Mouse (Mus musculus) v-Abl transformed pro-B cells (cell line): ENCODE data around the gene Def6.

Experiments used
- in situ Hi-C, 2 experiments: fragments of 400-800 bp; cut with MboI; formaldehyde crosslinking; loops; one replicate each; pipeline ENCODE4 v1.15.1; 2025; ENCODE audit not compliant: unreplicated experiment in 2 of 2

Def6 gene

DNA sequence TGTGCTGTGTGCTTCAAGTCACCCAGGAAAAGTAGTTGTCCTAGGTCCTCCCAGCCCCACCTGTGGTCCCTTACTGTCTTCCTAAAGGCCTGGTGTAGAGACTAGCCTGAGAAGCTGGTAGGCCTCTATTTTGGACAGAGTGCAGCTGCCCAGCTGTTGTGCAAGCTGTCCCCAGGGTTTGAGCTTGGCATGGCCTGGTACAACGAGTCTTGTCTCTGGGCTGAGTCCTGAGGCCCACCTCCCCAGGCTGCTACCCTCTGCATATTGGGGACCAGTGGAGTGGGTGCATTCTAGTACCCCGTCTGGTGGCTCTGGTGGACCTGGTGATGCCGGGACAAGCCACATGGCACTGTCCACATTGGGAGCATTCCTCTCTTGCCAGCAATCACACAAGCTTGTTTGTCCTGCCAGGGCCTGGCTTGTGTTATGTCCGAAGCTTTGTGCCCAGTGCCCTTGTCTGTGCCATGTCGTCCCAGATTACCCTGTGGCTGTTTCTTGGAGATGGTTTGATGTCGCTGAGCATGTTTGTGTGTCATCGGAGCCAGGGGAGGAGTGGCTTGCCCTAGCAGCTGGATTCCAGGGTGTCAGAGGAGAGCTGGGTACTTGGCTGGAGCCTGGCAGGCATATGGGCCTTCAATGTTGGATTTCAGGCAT, 28.5 kb downstream of the Def6 start:
- in situ Hi-C loops = loop anchor here in 1 of 2 experiments (10.0 kb wide), 1 partner anchor 69 kb away; no protein-coding TSS in a partner anchor

- in situ Hi-C loops = loop anchor here in 1 of 2 experiments (10.0 kb wide), 1 partner anchor 68 kb away; no protein-coding TSS in a partner anchor
These were observed 29.0 kb downstream of the Def6 start for GRCm38 (mm10) chr17:28236636-28237015.

GRCm38 (mm10) chr17:28237362-28237761, 29.8 kb downstream of the Def6 start:
- in situ Hi-C loops = loop anchor here in 1 of 2 experiments (10.0 kb wide), 1 partner anchor 67 kb away; no protein-coding TSS in a partner anchor

GRCm38 (mm10) chr17:28237874-28238273, 30.3 kb downstream of the Def6 start:
- in situ Hi-C loops = loop anchor here in 1 of 2 experiments (10.0 kb wide), 1 partner anchor 67 kb away; no protein-coding TSS in a partner anchor

GRCm38 (mm10) chr17:28240846-28241245, 33.3 kb downstream of the Def6 start:
- in situ Hi-C loops = no loop called here

- in situ Hi-C loops = no loop called here
These were observed 34.7 kb downstream of the Def6 start for GRCm38 (mm10) chr17:28242296-28242695.

GRCm38 (mm10) chr17:28244214-28244613, 36.6 kb downstream of the Def6 start:
- in situ Hi-C loops = no loop called here

GRCm38 (mm10) chr17:28244714-28245113, 37.1 kb downstream of the Def6 start:
- in situ Hi-C loops = no loop called here

- in situ Hi-C loops = no loop called here
These were observed 39.1 kb downstream of the Def6 start for GRCm38 (mm10) chr17:28246640-28247039.

DNA sequence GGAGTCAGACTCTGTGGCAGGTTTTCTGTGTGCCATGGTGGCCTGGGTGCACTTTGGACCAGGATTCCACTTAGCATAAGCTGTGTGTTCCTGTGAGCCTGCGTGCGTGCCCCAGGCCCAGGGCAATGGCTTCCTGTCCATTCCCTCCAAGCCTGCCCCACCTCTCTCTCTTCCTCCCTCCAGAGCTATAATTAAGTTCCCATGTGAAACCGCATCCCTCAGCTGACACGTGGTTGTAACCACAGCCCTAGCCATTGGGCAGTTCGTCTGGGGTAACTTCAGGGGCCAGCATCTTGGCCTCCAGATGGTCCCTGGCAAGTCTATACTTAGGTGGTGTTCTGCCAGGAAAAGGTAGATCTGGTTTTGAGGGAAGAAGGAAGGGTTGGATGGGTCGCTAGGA, 40.0 kb downstream of the Def6 start:
- in situ Hi-C loops = no loop called here

- in situ Hi-C loops = no loop called here
These were observed 41.5 kb downstream of the Def6 start for GRCm38 (mm10) chr17:28249062-28249461.

DNA sequence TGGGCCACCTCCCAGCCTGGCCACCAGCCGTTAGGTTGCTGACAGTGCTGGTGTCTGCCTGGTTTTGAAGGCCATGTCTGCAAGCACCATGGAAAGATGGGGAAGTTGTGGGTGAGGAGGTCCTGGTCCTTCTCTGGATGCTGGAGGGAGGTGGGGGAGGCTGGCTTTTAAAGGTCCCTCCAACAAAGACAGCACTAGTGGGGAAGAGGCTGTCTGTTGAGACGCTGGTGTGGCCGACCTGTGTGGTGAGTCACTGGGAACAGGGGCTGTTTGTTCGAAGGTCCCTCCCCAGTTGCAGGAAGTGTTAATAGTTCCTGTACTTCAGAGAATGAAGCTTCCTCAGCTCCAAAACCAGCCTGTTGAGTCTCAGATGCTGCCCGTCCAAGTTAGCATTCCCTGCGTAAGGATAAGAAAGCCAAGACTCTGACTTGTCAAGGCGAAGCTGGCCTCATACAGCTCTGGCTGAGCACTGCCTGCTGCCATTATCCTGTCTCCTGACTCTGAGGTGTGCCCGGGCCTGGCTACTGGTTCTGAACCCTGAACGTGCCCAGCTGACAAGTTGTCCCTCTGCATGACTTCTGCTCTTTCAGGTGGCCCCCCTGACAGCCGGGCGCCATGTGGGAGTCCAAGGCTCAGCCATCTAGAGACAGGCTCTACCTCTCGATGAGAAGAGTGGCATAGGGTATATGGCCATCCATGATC, 44.2 kb downstream of the Def6 start:
- in situ Hi-C loops = no loop called here

GRCm38 (mm10) chr17:28252281-28252648, 44.7 kb downstream of the Def6 start:
- in situ Hi-C loops = no loop called here

DNA sequence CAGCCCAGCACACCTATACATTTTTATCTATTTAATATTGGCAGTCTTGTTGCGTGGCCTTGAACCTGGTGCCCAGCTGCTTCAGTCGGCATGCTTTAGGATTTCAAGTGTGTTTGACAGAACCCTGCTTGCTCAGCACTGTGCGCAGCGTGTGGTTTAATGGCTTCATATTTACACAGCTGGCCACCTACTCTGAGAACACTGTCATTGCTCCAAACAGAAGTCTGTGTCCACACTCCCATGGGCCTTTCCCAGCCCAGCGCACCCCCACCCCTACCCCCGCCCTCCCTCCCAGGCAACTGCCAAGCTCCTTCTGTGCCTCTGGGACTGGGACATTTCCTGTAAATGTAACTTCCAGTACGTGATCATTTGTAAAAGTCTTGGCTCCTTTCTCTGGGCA, 45.6 kb downstream of the Def6 start:
- in situ Hi-C loops = no loop called here

- in situ Hi-C loops = no loop called here
These were observed 47.2 kb downstream of the Def6 start for GRCm38 (mm10) chr17:28254804-28255203.

DNA sequence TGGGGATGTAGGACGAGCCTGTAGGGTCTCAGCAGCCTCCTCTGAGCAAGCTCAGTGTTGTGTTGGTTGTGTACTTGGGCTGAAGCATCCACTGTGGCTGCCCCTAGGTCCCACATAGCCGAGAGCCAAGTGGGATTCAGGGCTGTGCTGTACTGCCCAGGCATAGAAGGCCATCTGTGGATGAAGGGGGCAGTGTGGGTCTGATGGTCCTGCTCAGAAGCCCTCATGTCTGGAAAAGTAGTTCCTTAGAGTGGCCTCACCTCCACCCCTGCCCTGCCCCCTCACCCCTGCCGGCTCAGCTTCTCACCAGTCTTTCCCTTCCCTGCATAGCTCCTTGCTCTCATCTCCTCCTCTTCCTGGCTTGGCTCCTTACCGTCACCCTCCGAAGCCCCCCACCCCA, 48.1 kb downstream of the Def6 start:
- in situ Hi-C loops = no loop called here

DNA sequence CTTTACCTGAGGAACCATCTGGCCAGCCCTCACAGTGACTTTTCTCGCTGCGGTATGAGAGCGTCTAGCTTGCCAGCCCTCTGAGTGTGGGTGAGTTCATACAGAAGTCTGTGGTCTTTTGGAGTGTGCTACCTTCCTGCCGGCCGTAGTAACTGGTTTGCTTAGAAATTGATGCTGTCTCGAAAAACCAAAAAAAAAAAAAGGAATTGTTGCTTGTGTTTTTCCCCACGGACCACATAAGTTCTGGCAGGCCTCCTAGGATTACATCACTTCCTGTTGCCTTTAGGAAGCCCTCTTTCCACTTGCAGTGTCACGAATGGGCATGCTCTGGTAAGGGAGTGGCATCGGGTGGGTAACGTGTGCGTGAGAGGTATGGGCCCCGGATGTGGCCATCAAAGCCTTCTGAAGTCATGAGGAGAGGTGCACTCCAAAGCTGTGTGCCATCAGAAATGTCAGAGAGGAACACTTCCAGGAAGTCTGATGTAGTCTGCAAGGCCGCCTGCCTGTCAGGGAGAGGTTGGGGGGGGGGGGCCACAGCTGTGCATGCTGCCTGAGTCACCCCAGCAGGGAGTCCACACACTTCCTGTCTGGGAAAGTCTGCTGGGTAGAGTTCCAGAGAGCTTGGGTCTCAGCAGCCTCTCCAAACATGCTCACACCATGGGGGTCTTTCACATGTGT, 49.2 kb downstream of the Def6 start:
- in situ Hi-C loops = no loop called here

DNA sequence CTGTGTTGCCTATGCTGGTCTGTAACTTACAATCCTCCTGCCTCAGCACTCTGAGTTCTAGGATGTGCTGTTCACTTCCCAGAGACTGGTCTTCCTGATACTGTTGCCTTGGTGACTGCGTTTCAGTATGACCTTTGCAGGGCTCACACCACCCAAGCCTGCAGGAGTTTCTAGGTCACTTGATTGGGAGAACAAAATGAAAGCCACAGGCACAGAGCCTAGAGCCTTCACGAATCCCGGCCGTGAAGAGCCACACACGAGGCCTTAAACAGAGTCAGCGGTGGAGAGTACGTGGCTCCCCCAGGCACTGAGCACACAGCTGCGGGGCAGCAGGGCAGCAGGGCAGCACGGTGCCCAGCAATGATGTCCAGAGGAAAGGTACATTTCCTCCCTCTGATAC, 50.7 kb downstream of the Def6 start:
- in situ Hi-C loops = no loop called here

- in situ Hi-C loops = no loop called here
These were observed 52.4 kb downstream of the Def6 start for GRCm38 (mm10) chr17:28259890-28260542.

DNA sequence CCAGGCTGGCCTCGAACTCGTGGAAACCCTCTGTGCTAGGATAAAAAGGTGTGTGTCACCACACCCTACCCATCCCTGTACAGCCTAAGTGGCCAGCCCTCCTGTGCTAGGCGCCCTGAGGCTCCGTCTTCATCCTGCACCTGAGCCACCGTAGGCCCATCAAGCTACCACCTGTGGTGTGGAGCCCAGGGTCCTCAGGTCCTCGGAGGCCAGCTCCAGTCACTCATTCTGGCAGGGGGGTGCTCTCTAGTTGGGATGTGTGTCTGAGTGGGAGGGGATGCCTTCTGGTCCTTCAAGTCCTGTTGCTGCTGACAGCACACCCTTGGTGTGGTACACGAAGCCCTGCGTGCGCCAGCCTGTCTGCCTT, 52.9 kb downstream of the Def6 start:
- in situ Hi-C loops = no loop called here

DNA sequence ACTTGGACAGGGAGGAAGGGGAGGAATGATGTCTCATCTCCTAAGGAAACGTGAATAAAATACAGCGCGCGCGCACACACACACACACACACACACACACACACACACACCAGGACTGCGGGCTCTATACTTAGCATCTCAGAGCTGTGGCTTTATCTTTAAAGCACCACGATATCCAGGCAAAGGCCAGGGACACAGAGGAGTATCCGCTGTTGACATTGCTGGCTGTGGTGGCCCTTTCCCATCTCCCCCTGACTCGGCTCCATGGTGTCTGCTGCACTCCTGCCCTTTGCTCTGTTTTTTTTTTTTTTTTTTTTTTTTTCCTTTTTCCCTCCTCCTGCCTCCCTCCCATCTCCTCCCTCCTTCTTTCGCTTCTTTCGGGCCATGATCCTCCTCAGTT, 54.2 kb downstream of the Def6 start:
- in situ Hi-C loops = no loop called here
